Mouse (Mus musculus) embryo, embryonic 11 days (tissue): Measurements from ENCODE around the gene Stat4.

ENCODE experiments used
- DNase-seq: peaks from one replicate; pipeline ENCODE4 v3.0.0-alpha.2; 2015

Stat4 gene

DNA sequence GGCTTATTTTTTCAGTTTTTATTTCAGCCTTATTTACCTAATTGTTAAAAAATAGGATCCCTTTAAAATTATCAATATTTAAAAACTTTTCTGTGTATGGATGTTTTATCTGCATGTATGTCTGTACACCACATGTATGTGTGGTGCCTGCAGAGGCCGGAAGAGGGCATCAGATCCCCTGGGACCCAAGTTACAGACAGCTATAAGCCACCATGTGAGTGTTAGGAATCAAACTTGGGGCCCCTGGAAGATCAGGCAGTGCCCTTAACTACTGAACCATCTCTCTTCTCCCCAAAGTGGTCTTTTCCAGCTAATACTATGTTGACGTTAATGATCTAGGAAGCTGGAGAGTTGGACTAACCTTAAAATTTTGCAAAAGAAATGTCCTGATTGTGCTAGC is 160.5 kb downstream of the Stat4 start:
- DNase-seq, result no peak

DNA sequence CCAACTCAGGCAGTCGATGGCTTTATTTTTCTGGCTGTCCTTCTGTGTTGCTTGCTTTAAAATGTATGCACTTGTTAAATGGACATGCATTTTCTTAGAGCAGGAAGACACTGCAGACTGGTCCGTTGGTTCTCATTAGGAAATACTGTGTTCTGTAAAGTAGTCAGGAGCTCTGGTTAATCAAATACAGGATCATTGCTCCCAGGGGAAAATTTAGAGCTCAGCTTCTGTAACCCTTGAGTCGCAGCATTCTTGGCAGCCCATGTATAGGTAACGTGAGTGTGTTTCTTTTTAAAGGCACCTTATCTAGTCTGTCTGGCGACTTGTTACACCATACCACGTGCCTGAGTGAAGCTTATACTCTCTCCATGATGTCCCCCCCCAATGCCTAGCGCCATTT is 161.2 kb downstream of the Stat4 start:
- no peak for DNase-seq

DNA sequence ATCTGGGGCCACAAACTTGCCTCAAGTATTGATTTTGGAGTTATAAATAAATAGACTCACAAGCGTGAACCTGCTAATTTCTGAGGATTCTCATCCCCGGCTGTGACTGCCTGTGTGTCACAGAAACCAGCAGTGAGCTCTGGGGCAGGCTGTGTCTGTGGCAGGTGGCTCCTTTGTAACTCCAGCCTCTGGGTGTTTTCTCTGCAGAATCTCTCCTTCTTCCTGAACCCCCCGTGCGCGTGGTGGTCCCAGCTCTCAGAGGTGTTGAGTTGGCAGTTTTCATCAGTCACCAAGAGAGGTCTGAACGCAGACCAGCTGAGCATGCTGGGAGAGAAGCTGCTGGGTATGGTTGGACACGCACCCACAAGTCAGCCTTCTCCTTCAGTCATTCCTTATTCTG is 161.7 kb downstream of the Stat4 start:
- DNase-seq, result no peak

- DNase-seq, result peak; percentile 60
Observed at GRCm38 (mm10) chr1:52149934-52150346, 163.0 kb downstream of the Stat4 start.

- no peak for DNase-seq
Observed at GRCm38 (mm10) chr1:52150676-52151075, 163.7 kb downstream of the Stat4 start.

- DNase-seq, result no peak
Observed at GRCm38 (mm10) chr1:52151166-52151565, 164.2 kb downstream of the Stat4 start.

DNA sequence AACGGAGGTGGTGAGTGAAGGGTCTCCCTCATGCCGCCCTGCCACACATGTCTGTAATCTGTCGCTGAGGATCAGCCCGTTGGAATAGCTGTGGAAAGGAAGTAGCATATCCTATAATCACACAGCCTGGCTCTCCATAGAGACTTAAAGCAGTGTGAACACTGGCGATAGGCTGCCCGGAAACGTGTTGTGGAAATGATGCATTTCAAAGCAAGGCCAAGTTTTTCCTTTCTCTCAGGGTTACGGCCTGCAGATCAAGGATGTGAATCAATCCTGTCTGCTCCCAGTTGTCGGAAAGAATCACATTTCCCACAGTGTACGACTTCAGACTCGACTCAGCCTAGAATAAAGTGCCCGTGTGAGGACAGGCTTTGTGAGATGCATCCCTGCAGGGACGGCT is 165.4 kb downstream of the Stat4 start:
- DNase-seq, result no peak

DNA sequence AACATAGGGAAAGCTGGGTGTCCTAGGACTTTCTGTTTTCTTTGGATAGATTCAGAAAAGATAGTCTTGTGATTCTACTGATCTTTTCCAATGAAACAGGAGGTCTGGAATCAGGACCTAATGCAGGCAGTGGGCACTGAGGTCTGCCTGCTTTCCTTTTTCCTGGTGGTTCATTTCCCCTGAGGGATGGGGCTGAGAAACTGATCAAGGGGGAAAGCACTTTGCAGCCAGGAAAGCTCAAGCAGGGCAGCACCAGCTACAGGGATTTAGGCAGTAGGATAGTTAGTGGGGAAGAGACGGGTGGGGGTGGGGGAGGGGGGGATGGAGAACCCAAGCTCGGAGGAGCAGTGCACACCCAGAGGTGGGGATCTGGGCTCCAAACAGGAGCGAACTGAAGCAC is 166.0 kb downstream of the Stat4 start:
- no peak for DNase-seq

DNA sequence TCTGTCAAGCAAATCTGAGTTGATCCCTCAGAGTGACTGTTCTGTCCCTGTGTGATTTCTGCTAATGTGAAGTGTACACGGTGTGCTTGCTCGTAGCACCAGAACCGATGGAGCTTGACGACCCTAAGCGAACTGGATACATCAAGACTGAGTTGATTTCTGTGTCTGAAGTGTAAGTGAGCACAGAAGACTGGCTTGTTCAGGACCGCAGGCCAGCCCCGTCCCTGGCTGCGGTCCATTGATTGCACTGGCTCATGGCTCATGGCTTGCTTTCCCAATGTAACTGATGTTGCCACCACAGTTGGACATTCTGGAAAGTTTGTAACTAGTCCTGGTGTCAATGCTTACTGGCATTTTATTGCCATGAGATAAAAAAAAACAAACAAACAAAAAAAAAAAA is 167.9 kb downstream of the Stat4 start:
- no peak for DNase-seq

DNA sequence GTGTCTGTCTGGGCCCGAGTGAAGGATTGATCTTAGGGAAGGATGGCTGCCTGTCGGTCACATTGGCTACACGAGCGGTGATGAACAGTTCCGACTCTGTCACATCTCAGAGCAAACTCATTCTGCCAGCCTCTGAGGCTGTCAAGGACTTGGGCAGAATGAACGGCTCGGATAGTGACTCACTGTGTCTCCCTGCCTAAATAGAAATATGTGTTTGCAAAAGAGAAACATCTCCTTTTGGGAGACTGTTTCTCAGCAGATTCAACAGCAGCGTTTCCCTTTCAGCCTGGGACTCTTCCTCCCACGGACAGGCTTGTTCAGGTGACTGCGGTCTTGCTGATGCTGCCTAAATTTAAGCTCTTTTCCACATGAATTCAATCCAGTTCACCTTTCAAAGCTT is 169.4 kb downstream of the Stat4 start:
- no peak for DNase-seq
